Mouse (Mus musculus): ENCODE measurements around the gene Serbp1. TPM values are rescaled to one million over a fixed set of nuclear protein-coding genes. Genes with fewer than 3 reads are reported as not detected.

Serbp1 gene
- polyA plus RNA-seq, 1 experiment from 2014 or later, result 340 TPM

DNA sequence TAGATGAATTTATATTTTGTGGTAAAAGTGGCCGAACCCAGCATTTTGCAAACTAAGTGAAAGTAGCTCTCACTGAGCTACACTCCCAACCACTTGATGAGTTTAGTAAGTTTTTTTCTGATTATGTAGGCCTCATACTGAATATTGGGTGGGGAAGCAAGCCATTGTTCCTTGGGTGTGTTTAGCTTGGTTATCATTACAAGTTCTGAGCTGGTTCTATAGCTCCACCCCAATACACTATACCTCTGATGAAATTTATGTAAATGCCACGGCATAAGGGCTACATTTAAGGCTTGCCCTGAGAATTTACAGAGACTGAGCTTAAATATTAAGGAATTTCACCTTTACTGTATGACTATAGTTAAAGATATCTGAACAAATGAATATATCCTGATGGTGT lies 31.5 kb downstream of the Serbp1 start:
- Histone ChIP-seq H3K27me3 (replicated peaks; ENCODE audit: control insufficient read depth, insufficient read depth, low read length) (no peaks in the 10 kb centered on the region), H3K4me3 (ENCODE audit: low read depth, low read length) (peak overlapping the region; percentile 98), H3K9me3 (replicated peaks; ENCODE audit: control insufficient read depth, low read length) (no peaks in the 10 kb centered on the region), H3K27ac (ENCODE audit: low read depth, low read length) (no peak overlapping the region), H3K4me1 (ENCODE audit: control insufficient read depth, insufficient read depth, low read length) (peaks cover 14% of the 10 kb centered on the region; the same call in 1 of the 2 replicates), H3K4me2 (ENCODE audit: low read length) (peak overlapping the region; percentile 70), H3K36me3 (ENCODE audit: control insufficient read depth, insufficient read depth, low read length) (peaks cover 25% of the 10 kb centered on the region), H3K9ac (ENCODE audit: low read length) (no peak overlapping the region)
- WGBS, result 51% methylated on average over 2 of the region's 2 CpGs
- DNase-seq (ENCODE audit: low spot score) (no peak), ATAC-seq (no peak)

DNA sequence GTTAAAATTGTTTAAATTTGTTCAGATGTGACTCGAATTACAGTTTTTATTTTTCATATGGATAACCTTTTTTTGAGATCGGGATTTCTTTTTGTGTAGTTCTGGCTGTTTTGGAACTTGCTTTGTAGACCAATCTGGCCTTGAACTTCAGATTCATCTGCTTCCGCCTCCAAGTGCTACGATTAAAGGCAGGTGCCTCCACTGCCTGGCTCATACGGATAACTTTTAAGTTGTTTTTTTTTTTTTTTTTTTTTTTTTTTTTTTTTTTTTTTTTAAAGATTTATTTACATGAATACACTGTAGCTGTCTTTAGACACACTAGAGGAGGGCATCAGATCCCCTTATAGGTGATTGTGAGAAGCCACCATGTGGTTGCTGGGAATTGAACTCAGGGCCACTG lies 40.0 kb downstream of the Serbp1 start:
- ATAC-seq (no peak), DNase-seq (ENCODE audit: low spot score) (no peak)
- Histone ChIP-seq H3K9ac (ENCODE audit: low read length) (no peak overlapping the region), H3K9me3 (replicated peaks; ENCODE audit: control insufficient read depth, low read length) (no peaks in the 10 kb centered on the region), H3K36me3 (ENCODE audit: control insufficient read depth, insufficient read depth, low read length) (peaks cover 60% of the 10 kb centered on the region), H3K4me2 (ENCODE audit: low read length) (no peak overlapping the region), H3K4me1 (ENCODE audit: control insufficient read depth, insufficient read depth, low read length) (no peaks in the 10 kb centered on the region), H3K4me3 (ENCODE audit: low read depth, low read length) (no peak overlapping the region), H3K27ac (ENCODE audit: low read depth, low read length) (no peak overlapping the region), H3K27me3 (replicated peaks; ENCODE audit: control insufficient read depth, insufficient read depth, low read length) (no peaks in the 10 kb centered on the region)
- WGBS, result 88% methylated on average over 5 of the region's 5 CpGs

DNA sequence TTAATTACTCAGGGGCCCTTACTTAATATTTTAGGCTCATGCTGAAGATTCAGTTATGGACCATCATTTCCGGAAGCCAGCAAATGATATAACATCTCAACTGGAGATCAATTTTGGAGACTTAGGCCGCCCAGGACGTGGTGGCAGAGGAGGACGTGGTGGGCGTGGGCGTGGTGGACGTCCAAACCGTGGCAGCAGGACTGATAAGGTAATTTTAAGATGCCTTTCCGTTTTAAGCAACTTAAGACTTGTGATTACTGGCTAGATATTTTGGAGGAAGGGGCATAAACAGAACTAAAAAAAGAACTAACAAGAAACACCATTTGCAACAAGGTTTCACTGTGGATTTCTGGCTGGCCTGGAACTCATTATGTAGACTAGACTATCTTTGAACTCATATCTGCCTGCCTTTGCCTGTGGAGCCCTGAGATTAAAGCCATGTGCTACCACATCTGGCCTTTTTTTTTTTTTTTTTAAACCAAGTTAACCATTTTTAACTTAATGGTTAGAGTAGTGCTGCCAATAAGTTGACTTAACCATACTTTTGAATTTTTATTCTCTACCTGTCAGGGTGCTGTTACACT lies 43.7 kb downstream of the Serbp1 start:
- H3K27me3 ChIP-seq (replicated peaks; ENCODE audit: control insufficient read depth, insufficient read depth, low read length), result no peaks in the 10 kb centered on the region
- no peak overlapping the region for H3K4me2 ChIP-seq (ENCODE audit: low read length)
- ATAC-seq, result no peak
- H3K36me3 ChIP-seq (ENCODE audit: control insufficient read depth, insufficient read depth, low read length), result peaks cover 56% of the 10 kb centered on the region
- no peak overlapping the region for H3K27ac ChIP-seq (ENCODE audit: low read depth, low read length)
- H3K4me1 ChIP-seq (ENCODE audit: control insufficient read depth, insufficient read depth, low read length), result no peaks in the 10 kb centered on the region
- no peak overlapping the region for H3K4me3 ChIP-seq (ENCODE audit: low read depth, low read length)
- H3K9me3 ChIP-seq (replicated peaks; ENCODE audit: control insufficient read depth, low read length), result no peaks in the 10 kb centered on the region
- H3K9ac ChIP-seq (ENCODE audit: low read length), result no peak overlapping the region
- WGBS, result 93% methylated on average over 9 of the region's 9 CpGs
- no peak for DNase-seq (ENCODE audit: low spot score)

DNA sequence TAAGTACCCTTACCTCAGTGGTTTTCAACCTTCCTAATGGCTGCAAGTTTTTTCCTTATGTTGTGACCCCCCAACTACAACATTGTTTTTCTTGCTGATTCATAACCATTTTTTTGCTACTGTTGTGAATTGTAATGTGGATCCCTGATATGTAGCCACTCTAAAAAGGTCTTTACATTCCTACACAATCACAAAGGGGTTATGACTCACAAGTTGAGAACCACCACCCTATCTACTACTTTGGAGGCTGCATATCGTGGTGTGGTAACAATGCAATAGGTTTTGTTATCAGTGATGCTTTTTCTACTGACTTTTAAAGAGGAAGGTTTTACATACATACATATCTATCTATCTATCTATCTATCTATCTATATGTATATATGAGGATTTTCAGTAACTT lies 44.9 kb downstream of the Serbp1 start:
- ATAC-seq, result no peak
- Histone ChIP-seq H3K9me3 (replicated peaks; ENCODE audit: control insufficient read depth, low read length) (no peaks in the 10 kb centered on the region), H3K36me3 (ENCODE audit: control insufficient read depth, insufficient read depth, low read length) (peaks cover 48% of the 10 kb centered on the region), H3K27ac (ENCODE audit: low read depth, low read length) (no peak overlapping the region), H3K27me3 (replicated peaks; ENCODE audit: control insufficient read depth, insufficient read depth, low read length) (no peaks in the 10 kb centered on the region), H3K9ac (ENCODE audit: low read length) (no peak overlapping the region), H3K4me1 (ENCODE audit: control insufficient read depth, insufficient read depth, low read length) (no peaks in the 10 kb centered on the region), H3K4me2 (ENCODE audit: low read length) (no peak overlapping the region), H3K4me3 (ENCODE audit: low read depth, low read length) (no peak overlapping the region)
- WGBS, result 91% methylated on average over 1 of the region's 1 CpGs
- no peak for DNase-seq (ENCODE audit: low spot score)

DNA sequence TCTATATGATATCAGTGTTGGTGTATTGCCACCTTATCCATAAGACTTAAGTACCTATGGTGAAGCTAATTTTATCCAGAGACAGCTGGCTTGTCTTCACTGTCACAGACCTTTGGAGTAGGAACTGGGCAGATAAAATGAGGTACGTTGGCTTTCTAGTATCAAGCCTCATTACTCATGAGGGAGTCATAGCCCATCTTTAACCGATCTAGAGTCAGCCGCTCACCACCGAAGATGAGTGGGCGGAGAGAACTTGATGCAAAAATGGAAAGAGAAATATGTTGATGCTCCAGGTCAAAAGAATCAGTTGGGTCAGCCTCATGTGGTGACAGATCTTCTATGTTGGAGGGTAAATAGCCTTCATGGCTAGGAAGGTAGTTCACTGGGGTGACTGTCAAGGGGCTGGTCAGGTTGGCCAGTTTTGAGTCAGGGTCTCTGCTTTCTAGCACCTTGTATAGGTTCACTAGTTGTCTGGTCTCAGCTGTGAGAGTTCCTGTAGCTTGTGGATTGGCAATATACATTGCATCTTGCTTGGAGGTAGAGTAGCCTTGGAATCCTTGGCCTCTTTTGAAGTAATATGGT lies 54.2 kb downstream of the Serbp1 start:
- H3K4me3 ChIP-seq (ENCODE audit: low read depth, low read length), result no peak overlapping the region
- no peak overlapping the region for H3K9ac ChIP-seq (ENCODE audit: low read length)
- H3K4me1 ChIP-seq (ENCODE audit: control insufficient read depth, insufficient read depth, low read length), result no peaks in the 10 kb centered on the region
- H3K4me2 ChIP-seq (ENCODE audit: low read length), result no peak overlapping the region
- no peaks in the 10 kb centered on the region for H3K27me3 ChIP-seq (replicated peaks; ENCODE audit: control insufficient read depth, insufficient read depth, low read length)
- H3K27ac ChIP-seq (ENCODE audit: low read depth, low read length), result no peak overlapping the region
- DNase-seq (ENCODE audit: low spot score) (no peak), ATAC-seq (no peak)
- no peaks in the 10 kb centered on the region for H3K9me3 ChIP-seq (replicated peaks; ENCODE audit: control insufficient read depth, low read length)
- peaks cover 10% of the 10 kb centered on the region for H3K36me3 ChIP-seq (ENCODE audit: control insufficient read depth, insufficient read depth, low read length)
- 84% methylated on average over 5 of the region's 5 CpGs for WGBS

DNA sequence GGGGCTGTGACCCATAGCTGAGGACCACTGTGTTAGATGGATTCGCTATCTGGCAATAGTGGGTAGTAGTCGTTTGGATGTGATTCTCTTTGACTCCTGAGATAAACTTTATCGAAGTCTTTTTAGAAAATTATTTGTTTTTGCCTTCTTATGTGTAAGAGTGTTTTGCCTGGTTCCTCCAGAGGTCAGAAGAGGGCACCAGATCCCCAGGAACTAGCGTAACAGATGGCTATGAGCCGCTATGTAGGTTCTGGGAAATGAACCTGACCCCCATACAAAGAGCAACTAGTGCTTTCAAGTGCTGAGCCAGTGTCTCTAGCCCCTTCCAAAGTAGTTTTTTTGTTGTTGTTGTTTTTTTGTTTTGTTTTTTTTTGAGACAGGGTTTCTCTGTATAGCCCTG lies 58.1 kb downstream of the Serbp1 start:
- H3K27me3 ChIP-seq (replicated peaks; ENCODE audit: control insufficient read depth, insufficient read depth, low read length), result no peaks in the 10 kb centered on the region
- H3K4me3 ChIP-seq (ENCODE audit: low read depth, low read length), result no peak overlapping the region
- no peaks in the 10 kb centered on the region for H3K36me3 ChIP-seq (ENCODE audit: control insufficient read depth, insufficient read depth, low read length)
- H3K4me2 ChIP-seq (ENCODE audit: low read length), result no peak overlapping the region
- no peak for ATAC-seq
- 62% methylated on average over 5 of the region's 5 CpGs for WGBS
- DNase-seq (ENCODE audit: low spot score), result no peak
- H3K9me3 ChIP-seq (replicated peaks; ENCODE audit: control insufficient read depth, low read length), result no peaks in the 10 kb centered on the region
- no peaks in the 10 kb centered on the region for H3K4me1 ChIP-seq (ENCODE audit: control insufficient read depth, insufficient read depth, low read length)
- H3K9ac ChIP-seq (ENCODE audit: low read length), result no peak overlapping the region
- no peak overlapping the region for H3K27ac ChIP-seq (ENCODE audit: low read depth, low read length)

DNA sequence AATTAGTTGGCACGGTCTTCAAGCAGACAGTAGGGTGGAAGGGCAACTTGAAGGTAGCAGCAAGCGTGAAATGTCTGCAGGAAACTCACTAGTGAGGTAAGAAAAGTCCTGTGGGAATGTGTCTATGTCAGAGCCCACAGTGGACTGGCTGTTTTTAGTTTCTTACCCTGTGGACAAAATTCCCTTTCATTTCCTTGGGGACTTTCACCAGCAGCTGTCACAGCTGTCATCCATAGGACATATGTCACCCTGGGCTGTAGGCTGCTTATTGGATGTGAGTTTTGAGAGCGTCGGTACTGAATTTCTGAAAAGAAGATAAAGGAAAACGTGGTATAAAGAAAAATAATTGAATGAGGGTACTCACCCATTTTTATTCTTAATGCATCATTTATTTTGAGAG lies 60.8 kb downstream of the Serbp1 start:
- ATAC-seq, result no peak
- Histone ChIP-seq H3K4me1 (ENCODE audit: control insufficient read depth, insufficient read depth, low read length) (no peaks in the 10 kb centered on the region), H3K36me3 (ENCODE audit: control insufficient read depth, insufficient read depth, low read length) (no peaks in the 10 kb centered on the region), H3K9me3 (replicated peaks; ENCODE audit: control insufficient read depth, low read length) (no peaks in the 10 kb centered on the region), H3K27me3 (replicated peaks; ENCODE audit: control insufficient read depth, insufficient read depth, low read length) (no peaks in the 10 kb centered on the region), H3K4me2 (ENCODE audit: low read length) (no peak overlapping the region), H3K9ac (ENCODE audit: low read length) (no peak overlapping the region), H3K4me3 (ENCODE audit: low read depth, low read length) (no peak overlapping the region), H3K27ac (ENCODE audit: low read depth, low read length) (no peak overlapping the region)
- DNase-seq (ENCODE audit: low spot score), result no peak
- 81% methylated on average over 5 of the region's 5 CpGs for WGBS

DNA sequence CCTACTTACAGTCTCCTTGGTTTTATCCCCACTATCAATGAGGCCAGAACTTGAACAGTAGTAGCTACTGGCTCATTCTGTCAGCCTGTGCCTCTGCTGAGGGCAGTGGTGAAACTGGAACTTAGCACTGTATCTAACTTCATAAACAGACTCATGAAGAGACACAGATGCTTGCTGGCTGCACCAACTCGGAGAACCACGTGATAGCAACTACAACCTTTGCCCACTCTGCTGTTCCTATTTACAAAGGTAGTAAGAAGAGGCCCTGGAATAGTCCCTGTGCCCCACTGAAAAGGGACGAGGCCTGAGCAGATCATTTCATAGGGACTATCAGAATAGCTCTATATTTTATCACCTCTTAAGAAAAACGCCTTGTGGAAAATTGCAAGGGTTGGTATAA lies 62.3 kb downstream of the Serbp1 start:
- H3K9ac ChIP-seq (ENCODE audit: low read length), result no peak overlapping the region
- no peak for ATAC-seq

DNA sequence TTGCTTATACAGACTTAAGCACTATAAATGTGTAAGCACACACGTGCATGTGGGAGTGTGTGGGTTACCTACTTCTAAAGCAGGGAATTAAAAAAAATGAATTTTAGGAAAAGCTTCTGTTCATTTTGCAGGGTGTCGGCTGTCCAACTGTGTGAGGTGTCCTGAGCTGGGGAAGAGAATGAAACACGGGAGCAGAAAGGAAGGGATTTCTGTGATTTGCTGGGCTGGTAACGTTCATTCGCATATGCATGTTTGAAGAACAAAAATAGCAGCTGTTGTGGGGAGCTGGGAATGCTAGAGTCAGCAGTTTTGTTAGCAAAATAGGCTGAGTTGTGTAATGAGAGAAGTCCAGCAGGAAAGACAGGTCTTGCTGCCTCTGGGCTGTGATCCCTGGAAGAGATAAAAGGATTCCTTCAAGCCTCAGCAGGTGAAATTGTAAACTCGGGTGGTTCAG lies 62.8 kb downstream of the Serbp1 start:
- ATAC-seq, result peak; percentile 31; the same call in 1 of the 2 replicates
- Histone ChIP-seq H3K9me3 (replicated peaks; ENCODE audit: control insufficient read depth, low read length) (no peaks in the 10 kb centered on the region), H3K4me2 (ENCODE audit: low read length) (no peak overlapping the region), H3K27ac (ENCODE audit: low read depth, low read length) (no peak overlapping the region), H3K4me1 (ENCODE audit: control insufficient read depth, insufficient read depth, low read length) (no peaks in the 10 kb centered on the region), H3K27me3 (replicated peaks; ENCODE audit: control insufficient read depth, insufficient read depth, low read length) (no peaks in the 10 kb centered on the region), H3K4me3 (ENCODE audit: low read depth, low read length) (no peak overlapping the region), H3K9ac (ENCODE audit: low read length) (no peak overlapping the region), H3K36me3 (ENCODE audit: control insufficient read depth, insufficient read depth, low read length) (no peaks in the 10 kb centered on the region)
- peak; percentile 32 for DNase-seq (ENCODE audit: low spot score)
- 62% methylated on average over 6 of the region's 6 CpGs for WGBS

More for the DNA sequence above, 62.3 kb downstream of the Serbp1 start:
- no peaks in the 10 kb centered on the region for H3K36me3 ChIP-seq (ENCODE audit: control insufficient read depth, insufficient read depth, low read length)
- no peak overlapping the region for H3K4me3 ChIP-seq (ENCODE audit: low read depth, low read length)
- 81% methylated on average over 4 of the region's 4 CpGs for WGBS
- H3K4me1 ChIP-seq (ENCODE audit: control insufficient read depth, insufficient read depth, low read length), result no peaks in the 10 kb centered on the region
- no peak overlapping the region for H3K4me2 ChIP-seq (ENCODE audit: low read length)
- no peaks in the 10 kb centered on the region for H3K27me3 ChIP-seq (replicated peaks; ENCODE audit: control insufficient read depth, insufficient read depth, low read length)
- H3K9me3 ChIP-seq (replicated peaks; ENCODE audit: control insufficient read depth, low read length), result no peaks in the 10 kb centered on the region
- no peak for DNase-seq (ENCODE audit: low spot score)
- no peak overlapping the region for H3K27ac ChIP-seq (ENCODE audit: low read depth, low read length)
